Mouse (Mus musculus): ENCODE measurements at regions not wholly inside any gene's neighbourhood (a gene's known extent, or its start where the extent isn't known, plus 50 kb on each side); places are given as distances from the start of the nearest gene placed in this dataset.
A peak's percentile ranks its signal among the peaks of the same experiment; 100 is the strongest.

GRCm38 (mm10) chr11:111748496-111748895, 682.5 kb downstream of the Kcnj2 start:
- Histone ChIP-seq H3K27me3 (peaks cover 2% of the 10 kb centered on the region; the same call in 1 of the 2 replicates), H3K4me1 (peaks cover 29% of the 10 kb centered on the region), H3K36me3 (no peaks in the 10 kb centered on the region), H3K4me3 (no peak overlapping the region), H3K9me3 (no peaks in the 10 kb centered on the region), H3K4me2 (replicated peaks) (no peak overlapping the region), H3K27ac (no peak overlapping the region), H3K9ac (no peak overlapping the region)
- ATAC-seq (ENCODE audit: low FRiP score, low read depth) = no peak
- WGBS = 98% methylated on average over 1 of the region's 1 CpGs

- ATAC-seq (ENCODE audit: low FRiP score, low read depth) = no peak
- Histone ChIP-seq H3K36me3 (no peaks in the 10 kb centered on the region), H3K27ac (no peak overlapping the region), H3K4me2 (replicated peaks) (no peak overlapping the region), H3K4me1 (no peaks in the 10 kb centered on the region), H3K9me3 (no peaks in the 10 kb centered on the region), H3K27me3 (peaks cover 2% of the 10 kb centered on the region; the same call in 1 of the 2 replicates), H3K4me3 (no peak overlapping the region), H3K9ac (no peak overlapping the region)
- 74% methylated on average over 2 of the region's 2 CpGs for WGBS
Measured at GRCm38 (mm10) chr11:111754735-111755134, 688.8 kb downstream of the Kcnj2 start.

- no peak overlapping the region for H3K27ac ChIP-seq
- H3K4me1 ChIP-seq = no peaks in the 10 kb centered on the region
- 71% methylated on average over 3 of the region's 3 CpGs for WGBS
- no peaks in the 10 kb centered on the region for H3K36me3 ChIP-seq
- no peak overlapping the region for H3K4me3 ChIP-seq
- H3K9me3 ChIP-seq = no peaks in the 10 kb centered on the region
- ATAC-seq (ENCODE audit: low FRiP score, low read depth) = no peak
- H3K27me3 ChIP-seq = no peaks in the 10 kb centered on the region
- no peak overlapping the region for H3K4me2 ChIP-seq (replicated peaks)
- no peak overlapping the region for H3K9ac ChIP-seq
Measured at GRCm38 (mm10) chr11:111763081-111763480, 697.1 kb downstream of the Kcnj2 start.

- Histone ChIP-seq H3K9ac (no peak overlapping the region), H3K9me3 (no peaks in the 10 kb centered on the region), H3K36me3 (no peaks in the 10 kb centered on the region), H3K4me2 (replicated peaks) (no peak overlapping the region), H3K27ac (no peak overlapping the region), H3K4me1 (no peaks in the 10 kb centered on the region), H3K4me3 (no peak overlapping the region), H3K27me3 (no peaks in the 10 kb centered on the region)
- 79% methylated on average over 6 of the region's 6 CpGs for WGBS
- no peak for ATAC-seq (ENCODE audit: low FRiP score, low read depth)
Measured at GRCm38 (mm10) chr11:111766371-111767011, 700.5 kb downstream of the Kcnj2 start.

GRCm38 (mm10) chr11:111767012-111767392, 701.0 kb downstream of the Kcnj2 start:
- 88% methylated on average over 1 of the region's 1 CpGs for WGBS

GRCm38 (mm10) chr11:111774108-111774679, 708.2 kb downstream of the Kcnj2 start:
- Histone ChIP-seq H3K9ac (no peak overlapping the region), H3K27me3 (no peaks in the 10 kb centered on the region), H3K36me3 (no peaks in the 10 kb centered on the region), H3K4me3 (no peak overlapping the region), H3K4me1 (no peaks in the 10 kb centered on the region), H3K9me3 (no peaks in the 10 kb centered on the region), H3K4me2 (replicated peaks) (no peak overlapping the region), H3K27ac (no peak overlapping the region)
- ATAC-seq (ENCODE audit: low FRiP score, low read depth) = no peak
- 77% methylated on average over 2 of the region's 2 CpGs for WGBS

More at GRCm38 (mm10) chr11:111767012-111767392, 701.0 kb downstream of the Kcnj2 start:
- Histone ChIP-seq H3K27me3 (no peaks in the 10 kb centered on the region), H3K27ac (no peak overlapping the region), H3K9me3 (no peaks in the 10 kb centered on the region), H3K4me3 (no peak overlapping the region), H3K4me2 (replicated peaks) (no peak overlapping the region), H3K9ac (no peak overlapping the region), H3K4me1 (no peaks in the 10 kb centered on the region), H3K36me3 (no peaks in the 10 kb centered on the region)
- no peak for ATAC-seq (ENCODE audit: low FRiP score, low read depth)

GRCm38 (mm10) chr11:111781321-111781720, 715.4 kb downstream of the Kcnj2 start:
- ATAC-seq (ENCODE audit: low FRiP score, low read depth) = no peak
- no peaks in the 10 kb centered on the region for H3K36me3 ChIP-seq
- peaks cover 9% of the 10 kb centered on the region; the same call in 1 of the 2 replicates for H3K4me1 ChIP-seq
- no peak overlapping the region for H3K27ac ChIP-seq
- WGBS = 28% methylated on average over 7 of the region's 7 CpGs
- no peaks in the 10 kb centered on the region for H3K9me3 ChIP-seq
- no peak overlapping the region for H3K9ac ChIP-seq
- H3K4me3 ChIP-seq = no peak overlapping the region
- H3K4me2 ChIP-seq (replicated peaks) = peak overlapping the region; percentile 38
- H3K27me3 ChIP-seq = no peaks in the 10 kb centered on the region

GRCm38 (mm10) chr11:111791267-111791926, 725.4 kb downstream of the Kcnj2 start:
- Histone ChIP-seq H3K4me2 (replicated peaks) (no peak overlapping the region), H3K27ac (no peak overlapping the region), H3K4me1 (0 out of 2 replicates have a peak, but pooled peaks cover 5% of the 10 kb centered on the region), H3K4me3 (no peak overlapping the region), H3K27me3 (no peaks in the 10 kb centered on the region), H3K9me3 (no peaks in the 10 kb centered on the region), H3K9ac (no peak overlapping the region), H3K36me3 (no peaks in the 10 kb centered on the region)
- no peak for ATAC-seq (ENCODE audit: low FRiP score, low read depth)
- WGBS = 82% methylated on average over 6 of the region's 6 CpGs

- ATAC-seq (ENCODE audit: low FRiP score, low read depth) = no peak
- no peaks in the 10 kb centered on the region for H3K9me3 ChIP-seq
- WGBS = 88% methylated on average over 3 of the region's 3 CpGs
- H3K4me1 ChIP-seq = peaks cover 13% of the 10 kb centered on the region; the same call in 1 of the 2 replicates
- H3K4me2 ChIP-seq (replicated peaks) = no peak overlapping the region
- no peak overlapping the region for H3K9ac ChIP-seq
- H3K27me3 ChIP-seq = no peaks in the 10 kb centered on the region
- no peak overlapping the region for H3K4me3 ChIP-seq
- no peaks in the 10 kb centered on the region for H3K36me3 ChIP-seq
- H3K27ac ChIP-seq = no peak overlapping the region
Measured at GRCm38 (mm10) chr11:111801033-111801432, 735.1 kb downstream of the Kcnj2 start.

- Histone ChIP-seq H3K36me3 (no peaks in the 10 kb centered on the region), H3K4me3 (no peak overlapping the region), H3K4me2 (replicated peaks) (no peak overlapping the region), H3K9me3 (no peaks in the 10 kb centered on the region), H3K27ac (no peak overlapping the region), H3K4me1 (peaks cover 15% of the 10 kb centered on the region), H3K9ac (no peak overlapping the region), H3K27me3 (no peaks in the 10 kb centered on the region)
- ATAC-seq (ENCODE audit: low FRiP score, low read depth) = no peak
- 91% methylated on average over 18 of the region's 18 CpGs for WGBS
Measured at GRCm38 (mm10) chr11:111816176-111816775, 750.3 kb downstream of the Kcnj2 start.

- 0 out of 2 replicates have a peak overlapping the region, but pooled peaks have one; percentile 35 for H3K9ac ChIP-seq
- H3K4me2 ChIP-seq (replicated peaks) = peak overlapping the region; percentile 45; the same call in 1 of the 2 replicates
- peaks cover 15% of the 10 kb centered on the region for H3K4me1 ChIP-seq
- no peaks in the 10 kb centered on the region for H3K36me3 ChIP-seq
- ATAC-seq (ENCODE audit: low FRiP score, low read depth) = no peak
- WGBS = 4% methylated on average over 10 of the region's 10 CpGs
- no peak overlapping the region for H3K4me3 ChIP-seq
- H3K9me3 ChIP-seq = no peaks in the 10 kb centered on the region
- H3K27ac ChIP-seq = peak overlapping the region; percentile 44; the same call in 1 of the 2 replicates
- H3K27me3 ChIP-seq = no peaks in the 10 kb centered on the region
Measured at GRCm38 (mm10) chr11:111818124-111818523, 752.2 kb downstream of the Kcnj2 start.

GRCm38 (mm10) chr11:111820356-111820755, 754.4 kb downstream of the Kcnj2 start:
- H3K9ac ChIP-seq = no peak overlapping the region
- 15% methylated on average over 7 of the region's 7 CpGs for WGBS
- no peaks in the 10 kb centered on the region for H3K27me3 ChIP-seq
- H3K27ac ChIP-seq = no peak overlapping the region
- H3K4me2 ChIP-seq (replicated peaks) = no peak overlapping the region
- no peaks in the 10 kb centered on the region for H3K36me3 ChIP-seq
- ATAC-seq (ENCODE audit: low FRiP score, low read depth) = no peak
- H3K9me3 ChIP-seq = no peaks in the 10 kb centered on the region
- peaks cover 15% of the 10 kb centered on the region for H3K4me1 ChIP-seq
- no peak overlapping the region for H3K4me3 ChIP-seq
